Mouse (Mus musculus): ENCODE measurements at regions not wholly inside any gene's neighbourhood (a gene's known extent, or its start where the extent isn't known, plus 50 kb on each side); places are given as distances from the start of the nearest gene placed in this dataset.

DNA sequence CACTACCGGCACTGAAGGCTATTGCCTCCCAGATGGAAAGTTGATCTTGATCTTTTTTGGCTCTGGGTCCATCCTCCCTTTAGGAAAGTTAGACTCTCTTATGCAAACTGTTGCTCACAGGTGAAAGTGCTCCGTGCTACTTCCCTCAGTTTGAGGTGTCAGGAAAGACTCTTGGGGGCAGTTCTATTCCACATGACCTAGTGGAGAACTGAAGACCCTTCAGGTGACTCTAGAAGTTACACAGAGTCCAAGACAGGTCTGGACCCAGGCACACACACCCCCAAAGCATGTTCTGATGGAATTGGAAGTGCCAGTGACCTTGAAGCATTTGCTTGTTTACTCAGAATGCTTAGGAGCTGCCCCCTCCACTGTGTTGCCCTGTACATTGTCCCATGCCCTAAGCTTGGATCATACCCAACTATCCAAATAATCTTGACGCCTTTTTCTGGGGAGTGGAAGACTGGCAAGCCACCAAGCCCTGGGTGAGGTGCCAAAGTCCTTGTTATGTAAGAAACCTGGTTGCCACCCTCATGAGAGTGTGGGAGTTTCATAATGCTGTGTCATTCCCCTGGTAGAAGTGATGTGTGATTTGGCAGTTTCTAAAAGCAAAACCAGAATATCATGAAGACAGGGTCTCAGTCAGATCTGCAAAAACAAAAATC is 51.1 kb upstream of the Nampt start:
- H3K4me3 ChIP-seq (ENCODE audit: low read depth, low read length): no peak overlapping the region
- H3K4me1 ChIP-seq (ENCODE audit: insufficient read depth, low read depth, low read length): no peaks in the 10 kb centered on the region
- TF ChIP-seq TAL1 (conservative IDR thresholded peaks at IDR 0.05; ENCODE audit: low read depth, low read length) (no peak), GATA2 (IDR thresholded peaks at IDR 0.05; ENCODE audit: borderline replicate concordance, low read depth, low read length) (no peak), GATA1 (IDR thresholded peaks at IDR 0.05; ENCODE audit: borderline replicate concordance, low read length) (no peak), CTCF (IDR thresholded peaks at IDR 0.05; ENCODE audit: low read depth, low read length) (no peak), POLR2AphosphoS5 (IDR thresholded peaks at IDR 0.05; ENCODE audit: insufficient replicate concordance, low read depth, low read length) (no peak)
- H3K9me3 ChIP-seq (replicated peaks): no peaks in the 10 kb centered on the region
- no peak for DNase-seq (ENCODE audit: low spot score)
- no peak for ATAC-seq (ENCODE audit: extremely low read depth, insufficient number of reproducible peaks, low FRiP score, poor library complexity, severe bottlenecking)
- no peaks in the 10 kb centered on the region for H3K36me3 ChIP-seq (replicated peaks)
- H3K27me3 ChIP-seq (ENCODE audit: insufficient read depth, low read length): peaks cover 2% of the 10 kb centered on the region; the same call in 1 of the 2 replicates

DNA sequence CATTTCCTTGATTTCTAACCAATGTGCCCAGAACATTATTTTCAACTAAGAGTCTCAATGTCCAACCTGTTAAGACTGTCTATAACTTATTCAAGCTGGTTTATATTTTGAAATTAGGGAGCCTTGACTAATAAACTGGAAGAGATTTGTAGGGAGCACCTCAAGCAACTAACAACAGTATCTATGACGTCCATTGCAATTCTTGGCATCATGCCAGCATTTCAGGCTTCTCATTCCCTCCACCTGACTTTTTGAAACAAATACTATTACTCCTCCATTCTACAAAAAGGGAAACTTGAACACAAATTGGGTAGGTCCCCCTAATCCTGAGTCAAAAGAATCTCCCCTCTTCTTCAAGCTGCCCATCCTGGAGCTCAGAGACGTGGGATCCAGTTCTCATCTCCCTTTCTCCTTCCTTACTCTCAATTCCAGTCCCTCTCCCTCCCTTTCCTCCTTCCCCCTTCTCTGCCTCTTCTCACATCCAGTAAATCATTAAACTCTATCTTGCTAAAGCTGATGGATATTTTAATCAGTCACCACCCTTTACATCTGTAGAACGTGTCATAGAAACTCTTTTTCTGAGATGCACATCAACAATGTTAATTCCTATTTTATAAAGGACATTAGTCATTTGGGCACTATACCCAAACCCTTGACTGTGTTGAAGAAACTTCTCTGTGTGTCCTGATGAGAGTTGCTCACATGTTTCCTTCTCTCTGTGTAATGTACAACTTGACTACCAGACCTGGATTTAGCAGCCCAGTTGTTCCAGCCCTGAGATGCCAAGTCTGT is 50.4 kb upstream of the Nampt start:
- no peaks in the 10 kb centered on the region for H3K4me1 ChIP-seq (ENCODE audit: insufficient read depth, low read depth, low read length)
- H3K27me3 ChIP-seq (ENCODE audit: insufficient read depth, low read length): peaks cover 2% of the 10 kb centered on the region; the same call in 1 of the 2 replicates
- no peak for TF ChIP-seq CTCF (IDR thresholded peaks at IDR 0.05; ENCODE audit: low read depth, low read length)
- no peak for TF ChIP-seq GATA1 (IDR thresholded peaks at IDR 0.05; ENCODE audit: borderline replicate concordance, low read length)
- H3K9me3 ChIP-seq (replicated peaks): no peaks in the 10 kb centered on the region
- ATAC-seq (ENCODE audit: extremely low read depth, insufficient number of reproducible peaks, low FRiP score, poor library complexity, severe bottlenecking): no peak
- no peak overlapping the region for H3K4me3 ChIP-seq (ENCODE audit: low read depth, low read length)
- H3K36me3 ChIP-seq (replicated peaks): no peaks in the 10 kb centered on the region
- no peak for DNase-seq (ENCODE audit: low spot score)
